Mouse (Mus musculus): Measurements from ENCODE around the gene Abhd11. TPM values are rescaled to one million over a fixed set of nuclear protein-coding genes. Genes with fewer than 3 reads are reported as not detected.

Gene Abhd11
- polyA plus RNA-seq, 1 experiment = 65.6 TPM

DNA sequence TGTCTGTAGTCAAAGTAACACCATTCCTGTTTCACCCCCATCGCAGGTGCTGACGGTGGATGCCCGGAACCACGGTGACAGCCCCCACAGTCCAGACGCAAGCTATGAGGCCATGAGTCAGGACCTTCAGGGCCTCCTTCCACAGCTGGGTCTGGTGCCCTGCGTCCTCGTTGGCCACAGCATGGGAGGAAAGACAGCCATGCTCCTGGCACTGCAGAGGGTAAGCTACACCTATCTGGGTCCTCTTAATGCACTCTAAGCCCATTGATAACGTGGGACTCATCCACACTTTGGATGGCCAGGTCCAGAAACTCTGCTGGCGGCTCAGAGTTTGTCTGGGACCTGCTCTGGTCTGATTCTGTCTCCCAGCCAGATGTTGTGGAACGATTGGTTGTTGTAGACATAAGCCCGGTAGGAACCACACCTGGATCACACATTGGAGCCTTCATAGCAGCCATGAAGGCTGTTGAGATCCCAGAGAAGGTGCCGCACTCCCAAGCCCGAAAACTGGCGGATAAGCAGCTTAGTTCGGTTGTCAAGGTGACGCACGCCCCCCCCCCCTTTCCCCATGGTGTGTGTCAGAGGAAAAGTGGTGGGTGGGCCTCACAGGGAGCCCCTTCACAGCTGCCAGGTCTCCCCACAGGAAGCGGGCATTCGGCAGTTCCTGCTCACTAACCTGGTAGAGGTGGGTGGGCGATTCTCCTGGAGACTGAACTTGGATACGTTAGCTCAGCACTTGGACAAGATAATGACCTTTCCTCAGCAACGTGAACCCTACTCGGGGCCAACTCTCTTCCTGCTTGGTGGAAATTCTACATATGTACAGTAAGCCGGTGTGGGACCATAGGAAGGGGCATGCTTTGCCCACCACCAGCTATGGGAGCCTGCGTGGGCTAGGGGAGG lies 2.1 kb downstream of the Abhd11 start:
- TF ChIP-seq CTCF (IDR thresholded peaks at IDR 0.05; ENCODE audit: borderline replicate concordance, extremely low read depth, insufficient read depth, insufficient read length) (no peak), POLR2A (IDR thresholded peaks at IDR 0.05; ENCODE audit: borderline replicate concordance, extremely low read depth, insufficient read depth, insufficient read length, poor library complexity, severe bottlenecking) (no peak)
- DNase-seq (ENCODE audit: low read depth) = no peak

- TF ChIP-seq CTCF (IDR thresholded peaks at IDR 0.05; ENCODE audit: borderline replicate concordance, extremely low read depth, insufficient read depth, insufficient read length) (no peak), POLR2A (IDR thresholded peaks at IDR 0.05; ENCODE audit: borderline replicate concordance, extremely low read depth, insufficient read depth, insufficient read length, poor library complexity, severe bottlenecking) (no peak)
- DNase-seq (ENCODE audit: low read depth) = no peak
Measured at GRCm38 (mm10) chr5:135011809-135012613, 3.1 kb downstream of the Abhd11 start.

- DNase-seq (ENCODE audit: low read depth) = peak; percentile 68
- no peak for TF ChIP-seq POLR2A (IDR thresholded peaks at IDR 0.05; ENCODE audit: borderline replicate concordance, extremely low read depth, insufficient read depth, insufficient read length, poor library complexity, severe bottlenecking)
- TF ChIP-seq CTCF (IDR thresholded peaks at IDR 0.05; ENCODE audit: borderline replicate concordance, extremely low read depth, insufficient read depth, insufficient read length) = peak; percentile 80
Measured at GRCm38 (mm10) chr5:135012671-135013441, 3.9 kb downstream of the Abhd11 start.

GRCm38 (mm10) chr5:135015497-135015896 lies 6.5 kb downstream of the Abhd11 start:
- TF ChIP-seq POLR2A (IDR thresholded peaks at IDR 0.05; ENCODE audit: borderline replicate concordance, extremely low read depth, insufficient read depth, insufficient read length, poor library complexity, severe bottlenecking) (no peak), CTCF (IDR thresholded peaks at IDR 0.05; ENCODE audit: borderline replicate concordance, extremely low read depth, insufficient read depth, insufficient read length) (peak; percentile 99)
- DNase-seq (ENCODE audit: low read depth) = peak; percentile 86

DNA sequence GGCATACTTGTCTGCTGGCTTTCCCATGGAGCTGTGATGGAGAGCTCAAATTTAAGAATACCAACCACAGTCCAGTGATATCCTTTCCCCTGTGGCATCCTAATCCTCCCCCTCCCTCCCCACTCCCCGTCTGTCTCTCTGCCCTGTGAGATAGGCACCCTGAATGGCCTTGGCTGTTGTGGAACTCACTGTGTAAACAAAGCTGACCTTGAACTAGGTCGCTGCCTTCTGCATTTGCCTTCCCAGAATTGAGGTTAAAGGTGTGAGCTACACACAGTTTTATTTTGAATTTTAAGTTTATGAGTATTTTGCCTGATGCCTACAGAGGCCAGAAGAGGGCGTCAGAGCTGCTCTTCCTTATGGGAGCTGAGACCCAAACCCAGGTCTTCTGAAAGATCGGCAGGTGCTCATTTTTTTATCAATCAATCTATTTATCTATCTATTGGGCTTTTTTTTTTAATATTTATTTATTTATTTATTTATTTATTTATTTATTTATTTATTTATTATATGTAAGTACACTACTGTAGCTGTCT lies 7.3 kb downstream of the Abhd11 start:
- TF ChIP-seq POLR2A (IDR thresholded peaks at IDR 0.05; ENCODE audit: borderline replicate concordance, extremely low read depth, insufficient read depth, insufficient read length, poor library complexity, severe bottlenecking) (no peak), CTCF (IDR thresholded peaks at IDR 0.05; ENCODE audit: borderline replicate concordance, extremely low read depth, insufficient read depth, insufficient read length) (no peak)
- no peak for DNase-seq (ENCODE audit: low read depth)

DNA sequence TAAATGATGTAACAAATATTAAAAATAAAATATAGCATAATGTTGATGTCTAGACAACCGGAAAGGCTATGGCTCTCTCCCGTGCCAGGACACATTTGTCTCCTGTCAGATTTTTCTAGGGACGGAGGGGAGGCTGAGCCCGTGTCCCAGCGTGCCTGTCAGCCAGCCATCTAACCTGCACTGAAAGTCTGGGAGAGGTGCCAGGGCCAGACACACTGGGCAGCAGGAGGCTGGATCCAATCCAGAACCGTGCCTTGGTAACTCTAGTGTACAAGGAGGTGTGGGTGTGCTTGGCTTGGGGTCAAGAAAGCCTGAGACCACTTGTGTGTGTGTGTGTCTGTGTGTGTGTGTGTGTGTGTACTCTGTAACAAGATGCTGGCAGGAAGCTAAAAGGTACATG lies 12.9 kb downstream of the Abhd11 start:
- no peak for TF ChIP-seq CTCF (IDR thresholded peaks at IDR 0.05; ENCODE audit: borderline replicate concordance, extremely low read depth, insufficient read depth, insufficient read length)
- TF ChIP-seq POLR2A (IDR thresholded peaks at IDR 0.05; ENCODE audit: borderline replicate concordance, extremely low read depth, insufficient read depth, insufficient read length, poor library complexity, severe bottlenecking) = no peak
- peak; percentile 94 for DNase-seq (ENCODE audit: low read depth)

- peak; percentile 58; the same call in 1 of the 2 replicates for TF ChIP-seq POLR2A (IDR thresholded peaks at IDR 0.05; ENCODE audit: borderline replicate concordance, extremely low read depth, insufficient read depth, insufficient read length, poor library complexity, severe bottlenecking)
- no peak for TF ChIP-seq CTCF (IDR thresholded peaks at IDR 0.05; ENCODE audit: borderline replicate concordance, extremely low read depth, insufficient read depth, insufficient read length)
- peak; percentile 96 for DNase-seq (ENCODE audit: low read depth)
Measured at GRCm38 (mm10) chr5:135023344-135024173, 14.6 kb downstream of the Abhd11 start, which contains the start of gene Stx1a. Gene Stx1a (plus strand): TSS chr5:135023482.

GRCm38 (mm10) chr5:135024665-135025224 lies 15.8 kb downstream of the Abhd11 start:
- DNase-seq (ENCODE audit: low read depth) = no peak
- TF ChIP-seq POLR2A (IDR thresholded peaks at IDR 0.05; ENCODE audit: borderline replicate concordance, extremely low read depth, insufficient read depth, insufficient read length, poor library complexity, severe bottlenecking) = no peak
- TF ChIP-seq CTCF (IDR thresholded peaks at IDR 0.05; ENCODE audit: borderline replicate concordance, extremely low read depth, insufficient read depth, insufficient read length) = no peak

GRCm38 (mm10) chr5:135025899-135026298 lies 16.9 kb downstream of the Abhd11 start:
- TF ChIP-seq CTCF (IDR thresholded peaks at IDR 0.05; ENCODE audit: borderline replicate concordance, extremely low read depth, insufficient read depth, insufficient read length) (no peak), POLR2A (IDR thresholded peaks at IDR 0.05; ENCODE audit: borderline replicate concordance, extremely low read depth, insufficient read depth, insufficient read length, poor library complexity, severe bottlenecking) (no peak)
- DNase-seq (ENCODE audit: low read depth) = no peak
